Mouse (Mus musculus): ENCODE measurements around the gene Kat2b. TPM values are rescaled to one million over a fixed set of nuclear protein-coding genes. Genes with fewer than 3 reads are reported as not detected.

Kat2b gene
- polyA plus RNA-seq, 1 experiment from 2014 or later: 5.2 TPM

- Histone ChIP-seq H3K9ac (ENCODE audit: low read length) (no peak overlapping the region), H3K27me3 (ENCODE audit: control insufficient read depth, insufficient read depth, low read length) (no peaks in the 10 kb centered on the region), H3K4me2 (ENCODE audit: low read depth, low read length) (no peak overlapping the region), H3K9me3 (replicated peaks; ENCODE audit: control insufficient read depth, low read length) (no peaks in the 10 kb centered on the region), H3K27ac (ENCODE audit: low read length) (no peak overlapping the region), H3K4me1 (ENCODE audit: control insufficient read depth, insufficient read depth, low read length) (no peaks in the 10 kb centered on the region), H3K36me3 (ENCODE audit: control insufficient read depth, insufficient read depth, low read length) (no peaks in the 10 kb centered on the region; the same call in 1 of the 2 replicates), H3K4me3 (replicated peaks; ENCODE audit: low read length) (no peak overlapping the region)
- WGBS: 84% methylated on average over 2 of the region's 2 CpGs
- no peak for ATAC-seq (ENCODE audit: insufficient read depth, low FRiP score)
Observed at GRCm38 (mm10) chr17:53658668-53659067, 92.0 kb downstream of the Kat2b start.

- no peak overlapping the region for H3K27ac ChIP-seq (ENCODE audit: low read length)
- ATAC-seq (ENCODE audit: insufficient read depth, low FRiP score): no peak
- no peak overlapping the region for H3K9ac ChIP-seq (ENCODE audit: low read length)
- H3K36me3 ChIP-seq (ENCODE audit: control insufficient read depth, insufficient read depth, low read length): no peaks in the 10 kb centered on the region; the same call in 1 of the 2 replicates
- no peaks in the 10 kb centered on the region for H3K27me3 ChIP-seq (ENCODE audit: control insufficient read depth, insufficient read depth, low read length)
- no peak overlapping the region for H3K4me2 ChIP-seq (ENCODE audit: low read depth, low read length)
- 80% methylated on average over 8 of the region's 8 CpGs for WGBS
- H3K4me3 ChIP-seq (replicated peaks; ENCODE audit: low read length): no peak overlapping the region
- no peaks in the 10 kb centered on the region for H3K4me1 ChIP-seq (ENCODE audit: control insufficient read depth, insufficient read depth, low read length)
- no peaks in the 10 kb centered on the region for H3K9me3 ChIP-seq (replicated peaks; ENCODE audit: control insufficient read depth, low read length)
Observed at GRCm38 (mm10) chr17:53659230-53659629, 92.6 kb downstream of the Kat2b start.

GRCm38 (mm10) chr17:53659738-53660137 lies 93.1 kb downstream of the Kat2b start:
- no peak overlapping the region for H3K4me3 ChIP-seq (replicated peaks; ENCODE audit: low read length)
- H3K27ac ChIP-seq (ENCODE audit: low read length): no peak overlapping the region
- no peak overlapping the region for H3K4me2 ChIP-seq (ENCODE audit: low read depth, low read length)
- no peak overlapping the region for H3K9ac ChIP-seq (ENCODE audit: low read length)
- 78% methylated on average over 4 of the region's 4 CpGs for WGBS
- H3K27me3 ChIP-seq (ENCODE audit: control insufficient read depth, insufficient read depth, low read length): no peaks in the 10 kb centered on the region
- no peaks in the 10 kb centered on the region for H3K9me3 ChIP-seq (replicated peaks; ENCODE audit: control insufficient read depth, low read length)
- H3K4me1 ChIP-seq (ENCODE audit: control insufficient read depth, insufficient read depth, low read length): no peaks in the 10 kb centered on the region
- ATAC-seq (ENCODE audit: insufficient read depth, low FRiP score): no peak
- H3K36me3 ChIP-seq (ENCODE audit: control insufficient read depth, insufficient read depth, low read length): no peaks in the 10 kb centered on the region; the same call in 1 of the 2 replicates

GRCm38 (mm10) chr17:53661056-53661840 lies 94.6 kb downstream of the Kat2b start:
- Histone ChIP-seq H3K9ac (ENCODE audit: low read length) (no peak overlapping the region), H3K4me2 (ENCODE audit: low read depth, low read length) (no peak overlapping the region), H3K9me3 (replicated peaks; ENCODE audit: control insufficient read depth, low read length) (no peaks in the 10 kb centered on the region), H3K4me3 (replicated peaks; ENCODE audit: low read length) (no peak overlapping the region), H3K36me3 (ENCODE audit: control insufficient read depth, insufficient read depth, low read length) (0 out of 2 replicates have a peak, but pooled peaks cover 4% of the 10 kb centered on the region), H3K27ac (ENCODE audit: low read length) (no peak overlapping the region), H3K4me1 (ENCODE audit: control insufficient read depth, insufficient read depth, low read length) (no peaks in the 10 kb centered on the region), H3K27me3 (ENCODE audit: control insufficient read depth, insufficient read depth, low read length) (no peaks in the 10 kb centered on the region)
- no peak for ATAC-seq (ENCODE audit: insufficient read depth, low FRiP score)
- WGBS: 81% methylated on average over 6 of the region's 6 CpGs

GRCm38 (mm10) chr17:53664267-53664666 lies 97.6 kb downstream of the Kat2b start:
- 88% methylated on average over 3 of the region's 3 CpGs for WGBS
- H3K27me3 ChIP-seq (ENCODE audit: control insufficient read depth, insufficient read depth, low read length): no peaks in the 10 kb centered on the region
- no peak overlapping the region for H3K9ac ChIP-seq (ENCODE audit: low read length)
- no peaks in the 10 kb centered on the region for H3K9me3 ChIP-seq (replicated peaks; ENCODE audit: control insufficient read depth, low read length)
- no peaks in the 10 kb centered on the region for H3K4me1 ChIP-seq (ENCODE audit: control insufficient read depth, insufficient read depth, low read length)
- no peak overlapping the region for H3K4me2 ChIP-seq (ENCODE audit: low read depth, low read length)
- no peak overlapping the region for H3K4me3 ChIP-seq (replicated peaks; ENCODE audit: low read length)
- no peak for ATAC-seq (ENCODE audit: insufficient read depth, low FRiP score)
- 0 out of 2 replicates have a peak, but pooled peaks cover 4% of the 10 kb centered on the region for H3K36me3 ChIP-seq (ENCODE audit: control insufficient read depth, insufficient read depth, low read length)
- no peak overlapping the region for H3K27ac ChIP-seq (ENCODE audit: low read length)

GRCm38 (mm10) chr17:53664703-53665382 lies 98.2 kb downstream of the Kat2b start:
- 80% methylated on average over 2 of the region's 2 CpGs for WGBS
- H3K9me3 ChIP-seq (replicated peaks; ENCODE audit: control insufficient read depth, low read length): no peaks in the 10 kb centered on the region
- H3K4me1 ChIP-seq (ENCODE audit: control insufficient read depth, insufficient read depth, low read length): no peaks in the 10 kb centered on the region
- H3K4me2 ChIP-seq (ENCODE audit: low read depth, low read length): no peak overlapping the region
- no peak overlapping the region for H3K9ac ChIP-seq (ENCODE audit: low read length)
- no peaks in the 10 kb centered on the region for H3K27me3 ChIP-seq (ENCODE audit: control insufficient read depth, insufficient read depth, low read length)
- ATAC-seq (ENCODE audit: insufficient read depth, low FRiP score): no peak
- H3K4me3 ChIP-seq (replicated peaks; ENCODE audit: low read length): no peak overlapping the region
- H3K36me3 ChIP-seq (ENCODE audit: control insufficient read depth, insufficient read depth, low read length): 0 out of 2 replicates have a peak, but pooled peaks cover 4% of the 10 kb centered on the region
- H3K27ac ChIP-seq (ENCODE audit: low read length): no peak overlapping the region

- Histone ChIP-seq H3K9ac (ENCODE audit: low read length) (no peak overlapping the region), H3K27ac (ENCODE audit: low read length) (no peak overlapping the region), H3K9me3 (replicated peaks; ENCODE audit: control insufficient read depth, low read length) (no peaks in the 10 kb centered on the region), H3K27me3 (ENCODE audit: control insufficient read depth, insufficient read depth, low read length) (no peaks in the 10 kb centered on the region), H3K4me1 (ENCODE audit: control insufficient read depth, insufficient read depth, low read length) (no peaks in the 10 kb centered on the region), H3K36me3 (ENCODE audit: control insufficient read depth, insufficient read depth, low read length) (peaks cover under 1% of the 10 kb centered on the region), H3K4me2 (ENCODE audit: low read depth, low read length) (no peak overlapping the region), H3K4me3 (replicated peaks; ENCODE audit: low read length) (no peak overlapping the region)
- no peak for ATAC-seq (ENCODE audit: insufficient read depth, low FRiP score)
- WGBS: 91% methylated on average over 8 of the region's 8 CpGs
Observed at GRCm38 (mm10) chr17:53670453-53670852, 103.8 kb downstream of the Kat2b start.

- peaks cover 18% of the 10 kb centered on the region for H3K36me3 ChIP-seq (ENCODE audit: control insufficient read depth, insufficient read depth, low read length)
Observed at GRCm38 (mm10) chr17:53678716-53679115, 112.1 kb downstream of the Kat2b start.

GRCm38 (mm10) chr17:53688321-53688720 lies 121.7 kb downstream of the Kat2b start:
- Histone ChIP-seq H3K27me3 (ENCODE audit: control insufficient read depth, insufficient read depth, low read length) (no peaks in the 10 kb centered on the region), H3K36me3 (ENCODE audit: control insufficient read depth, insufficient read depth, low read length) (no peaks in the 10 kb centered on the region), H3K27ac (ENCODE audit: low read length) (no peak overlapping the region), H3K4me2 (ENCODE audit: low read depth, low read length) (peak overlapping the region; percentile 65), H3K4me3 (replicated peaks; ENCODE audit: low read length) (peak overlapping the region; percentile 64), H3K9me3 (replicated peaks; ENCODE audit: control insufficient read depth, low read length) (no peaks in the 10 kb centered on the region), H3K9ac (ENCODE audit: low read length) (no peak overlapping the region), H3K4me1 (ENCODE audit: control insufficient read depth, insufficient read depth, low read length) (peaks cover 11% of the 10 kb centered on the region; the same call in 1 of the 2 replicates)
- WGBS: 2% methylated on average over 1 of the region's 1 CpGs
- no peak for ATAC-seq (ENCODE audit: insufficient read depth, low FRiP score)

More at GRCm38 (mm10) chr17:53678716-53679115, 112.1 kb downstream of the Kat2b start:
- Histone ChIP-seq H3K4me2 (ENCODE audit: low read depth, low read length) (no peak overlapping the region), H3K27ac (ENCODE audit: low read length) (no peak overlapping the region), H3K4me1 (ENCODE audit: control insufficient read depth, insufficient read depth, low read length) (no peaks in the 10 kb centered on the region), H3K9me3 (replicated peaks; ENCODE audit: control insufficient read depth, low read length) (no peaks in the 10 kb centered on the region), H3K4me3 (replicated peaks; ENCODE audit: low read length) (no peak overlapping the region), H3K27me3 (ENCODE audit: control insufficient read depth, insufficient read depth, low read length) (no peaks in the 10 kb centered on the region), H3K9ac (ENCODE audit: low read length) (no peak overlapping the region)
- ATAC-seq (ENCODE audit: insufficient read depth, low FRiP score): no peak
- 74% methylated on average over 8 of the region's 8 CpGs for WGBS
